Mouse (Mus musculus): ENCODE results near the gene Tmem29. TPM values are rescaled to one million over a fixed set of nuclear protein-coding genes. Genes with fewer than 3 reads are reported as not detected.
"Not testable (repeated sequence)": the region's sequence is repeated elsewhere in the genome, so short reads cannot be mapped to it uniquely, and the experiment has no call there.

Gene Tmem29
- polyA plus RNA-seq (2012; rRNA removed) = 8.1 and 9.3 TPM in 2 replicates

DNA sequence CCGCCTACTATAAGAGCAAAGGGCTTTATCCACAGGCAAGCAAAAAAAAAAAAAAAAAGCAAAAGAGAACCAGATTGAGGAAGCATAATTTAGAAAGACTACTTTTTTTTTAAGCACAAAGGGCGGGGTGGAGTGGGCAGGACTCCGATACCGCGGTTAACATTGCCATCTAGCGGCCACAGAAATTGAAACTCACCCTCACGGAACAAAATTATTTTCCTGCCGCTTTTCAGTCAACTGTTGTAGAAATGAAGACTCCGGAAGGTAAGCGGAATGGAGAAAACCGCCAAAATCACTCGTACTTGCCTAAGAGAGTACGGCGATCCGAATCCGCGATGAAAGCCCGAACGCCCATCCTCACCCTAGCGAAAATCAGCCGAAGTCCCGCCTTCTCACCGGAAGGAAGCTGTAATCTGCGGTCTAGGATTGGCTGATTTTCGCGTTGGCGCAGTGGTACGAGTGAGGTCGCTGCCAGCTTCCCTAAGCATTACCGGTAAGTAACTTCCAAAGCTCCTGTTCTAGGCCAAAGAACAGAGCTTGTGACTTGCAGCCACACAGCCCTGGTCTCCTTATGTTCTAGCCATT lies at the start of gene Tmem29:
Gene Tmem29, minus strand, starts transcription at position 389 of the 585 bp plus-strand sequence.
- DNase-seq (ENCODE audit: low read depth) = peak; percentile 33

DNA sequence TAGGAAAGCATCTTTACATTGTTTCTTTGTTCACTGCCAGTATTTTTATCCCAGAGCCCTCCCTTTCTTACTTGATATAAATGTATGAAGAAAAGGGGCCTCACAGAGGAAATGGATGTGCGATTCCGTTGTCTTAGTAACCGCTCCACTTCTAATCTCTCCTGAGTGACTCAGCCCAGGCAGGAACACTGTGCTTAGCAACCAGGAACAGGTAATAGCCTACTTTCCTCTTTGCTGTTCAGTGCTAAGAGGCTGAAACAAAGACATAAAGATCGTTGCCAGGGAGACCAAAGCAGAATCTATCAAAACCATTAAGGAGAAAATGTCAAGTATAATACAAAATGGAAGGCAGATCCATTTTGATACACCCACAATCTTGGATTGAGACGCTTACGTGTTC lies 49.7 kb upstream of the Tmem29 start:
- no peak for DNase-seq (ENCODE audit: low read depth)

DNA sequence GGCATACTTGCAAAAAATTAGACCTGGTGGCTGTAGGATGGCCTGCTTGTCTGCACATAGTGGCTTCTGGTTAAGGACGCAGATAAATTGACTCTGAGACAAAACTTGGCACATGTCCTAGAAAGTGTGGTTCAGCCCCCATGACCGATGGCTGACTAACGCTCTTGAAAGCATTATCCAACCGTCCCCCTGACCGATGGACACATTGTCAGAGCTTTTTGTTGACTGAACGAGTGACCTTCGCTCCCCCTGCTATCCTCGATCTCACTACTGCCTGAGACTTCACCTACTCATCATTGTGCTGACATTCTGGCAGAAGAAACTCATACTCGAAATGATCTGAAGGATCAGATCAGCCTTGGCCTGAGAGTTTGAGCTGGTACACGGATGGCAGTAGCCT lies 28.9 kb upstream of the Tmem29 start:
- not testable (repeated sequence) for DNase-seq (ENCODE audit: low read depth)

DNA sequence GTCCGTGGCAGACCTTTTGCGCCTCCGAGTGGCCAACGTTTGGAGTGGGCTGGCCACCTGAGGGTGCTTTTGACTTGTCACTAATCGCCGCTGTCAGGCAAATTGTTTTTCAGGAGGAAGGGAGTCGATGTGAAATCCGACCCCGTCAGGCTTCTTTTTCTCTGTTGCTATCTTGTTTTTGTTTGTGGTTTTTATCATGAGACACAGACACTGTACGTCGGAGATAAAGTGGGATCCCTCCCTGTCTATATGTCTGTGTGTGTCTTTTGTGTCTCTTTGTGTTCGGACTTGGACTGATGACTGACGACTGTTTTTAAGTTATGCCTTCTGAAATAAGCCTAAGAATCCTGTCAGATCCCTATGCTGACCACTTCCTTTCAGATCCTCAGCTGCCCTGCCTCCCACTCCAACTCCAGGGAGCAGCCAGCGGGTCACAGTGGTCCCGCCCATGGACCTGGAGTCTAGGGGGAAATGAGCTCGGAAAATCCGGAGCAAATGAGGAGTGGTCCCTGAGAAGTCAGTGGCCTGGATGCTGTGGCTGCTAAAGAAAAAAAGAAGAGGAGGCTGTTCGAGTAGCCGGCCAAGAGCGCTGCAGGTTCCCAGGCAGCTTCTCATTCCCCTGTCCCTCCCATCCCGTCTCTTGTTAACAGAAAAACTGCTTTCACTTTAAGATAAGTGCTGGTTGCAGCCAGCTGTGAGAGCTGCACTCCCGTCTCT lies 27.5 kb upstream of the Tmem29 start:
- DNase-seq (ENCODE audit: low read depth) = not testable (repeated sequence)

DNA sequence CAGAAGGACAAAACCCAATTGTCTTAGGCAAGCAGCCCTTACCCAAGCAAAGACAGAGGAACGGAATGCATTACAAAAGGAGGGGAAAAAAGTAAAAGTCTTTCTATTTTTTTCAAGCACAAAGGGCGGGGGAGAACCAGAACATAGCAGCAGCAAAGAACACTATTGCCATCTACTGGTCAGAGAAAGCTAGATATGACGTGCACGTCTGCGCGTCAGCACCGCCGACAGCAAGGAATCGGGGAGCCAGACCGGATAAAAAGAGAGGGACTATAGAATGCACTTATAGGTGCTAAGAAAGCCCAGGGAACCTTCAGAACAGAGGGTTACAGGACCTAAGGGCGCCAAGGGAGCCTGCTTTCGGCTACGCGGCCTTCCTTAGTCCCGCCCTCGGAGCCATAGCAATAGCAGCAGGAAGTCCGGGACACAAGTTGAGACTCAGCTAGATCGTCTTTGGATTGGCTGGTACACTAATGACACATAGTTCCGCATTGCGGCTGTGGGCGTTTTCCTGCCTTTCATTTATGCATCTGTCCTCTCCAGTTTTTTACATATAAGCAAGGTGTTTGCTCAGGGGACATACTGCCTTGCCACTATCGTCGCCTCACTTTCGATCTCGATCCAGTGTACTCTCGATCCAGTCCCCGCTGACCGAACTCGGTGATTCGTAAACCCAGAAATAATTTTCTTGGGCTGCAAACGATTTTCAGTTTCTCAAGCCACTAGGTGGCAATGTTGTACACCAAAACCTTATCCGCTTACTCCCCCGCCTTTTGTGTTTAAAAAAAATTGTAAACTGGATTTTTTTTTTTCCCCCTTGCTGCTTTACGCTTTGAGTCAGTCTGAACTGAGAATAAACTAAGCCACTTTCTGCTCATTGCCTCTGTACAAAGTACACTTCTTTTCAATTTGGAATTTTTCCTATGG lies 19.2 kb upstream of the Tmem29 start:
- no peak for DNase-seq (ENCODE audit: low read depth)

DNA sequence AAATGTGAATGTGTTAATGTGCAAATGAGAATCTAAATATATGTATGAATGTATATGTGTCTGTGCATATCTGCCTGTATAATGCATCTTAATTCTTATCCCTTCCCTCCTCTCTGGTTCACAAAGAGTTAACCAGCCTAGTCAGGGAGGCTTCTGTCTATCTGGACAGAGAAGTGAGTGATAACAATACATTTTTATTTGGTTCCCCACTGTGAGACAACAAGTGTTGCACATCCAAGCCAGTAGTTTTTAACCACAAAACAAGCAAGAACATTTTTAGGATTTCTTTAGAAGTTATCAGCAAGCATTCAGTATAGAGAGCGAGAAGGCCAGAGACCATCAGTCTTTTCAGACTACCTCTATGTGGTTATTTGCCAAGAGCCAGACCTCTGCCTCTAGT lies 12.5 kb upstream of the Tmem29 start:
- DNase-seq (ENCODE audit: low read depth) = no peak

DNA sequence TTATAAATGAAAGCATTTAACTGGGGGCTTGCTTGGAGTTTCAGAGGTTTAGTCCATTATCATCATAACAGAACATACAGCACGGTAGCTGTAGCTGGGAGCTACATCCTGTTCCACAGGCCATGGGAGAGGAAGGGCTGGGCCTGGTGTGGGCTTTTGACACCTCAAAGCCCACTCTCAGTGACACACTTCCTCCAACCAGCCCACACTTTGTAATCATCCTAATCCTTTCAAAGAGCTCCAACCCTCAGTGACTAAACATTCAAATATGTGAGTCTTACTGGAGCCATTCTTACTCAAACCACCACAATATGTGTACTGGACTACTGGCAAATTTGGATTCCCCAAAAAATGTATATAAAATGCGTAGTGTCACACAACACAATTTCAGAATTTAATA lies 9.3 kb upstream of the Tmem29 start:
- DNase-seq (ENCODE audit: low read depth) = no peak

DNA sequence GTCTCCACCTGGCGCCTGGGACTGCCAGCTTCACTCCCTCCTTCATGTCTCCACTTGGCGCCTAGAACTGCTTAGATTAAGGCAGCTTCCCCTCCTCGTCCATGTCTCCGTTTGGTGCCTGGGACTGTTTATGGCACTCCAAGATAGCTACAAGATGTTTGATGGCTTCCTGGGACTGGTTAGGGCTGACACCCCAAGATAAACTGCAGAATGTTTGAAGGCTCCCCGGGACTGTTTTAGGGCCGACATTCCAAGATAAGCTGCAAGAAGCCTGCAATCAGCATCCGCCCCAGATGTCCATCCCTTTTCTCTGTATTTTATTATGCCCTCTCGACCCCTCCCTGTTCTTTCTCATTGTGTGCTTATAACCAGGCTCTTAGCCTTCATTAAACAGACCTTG lies 7.9 kb upstream of the Tmem29 start:
- DNase-seq (ENCODE audit: low read depth) = not testable (repeated sequence)

DNA sequence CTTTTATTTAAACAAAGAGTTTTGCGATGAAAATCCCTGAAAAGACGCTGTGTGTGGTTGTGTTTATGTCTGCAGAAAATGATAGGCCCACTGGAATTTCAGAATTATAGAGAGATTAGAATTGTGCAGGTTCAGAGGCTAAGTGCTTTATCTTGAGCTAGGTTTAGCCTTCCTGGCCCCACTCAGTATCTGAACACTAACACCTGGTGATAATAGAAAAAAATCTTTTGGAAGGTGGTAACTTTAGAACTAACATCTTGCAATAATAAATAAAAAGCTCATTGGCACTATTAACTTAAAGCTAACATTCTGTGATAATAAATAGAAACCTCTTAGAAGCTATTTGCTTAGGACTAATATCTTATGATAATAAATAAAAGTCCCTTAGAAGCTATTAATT lies 1.2 kb upstream of the Tmem29 start:
- DNase-seq (ENCODE audit: low read depth) = no peak

DNA sequence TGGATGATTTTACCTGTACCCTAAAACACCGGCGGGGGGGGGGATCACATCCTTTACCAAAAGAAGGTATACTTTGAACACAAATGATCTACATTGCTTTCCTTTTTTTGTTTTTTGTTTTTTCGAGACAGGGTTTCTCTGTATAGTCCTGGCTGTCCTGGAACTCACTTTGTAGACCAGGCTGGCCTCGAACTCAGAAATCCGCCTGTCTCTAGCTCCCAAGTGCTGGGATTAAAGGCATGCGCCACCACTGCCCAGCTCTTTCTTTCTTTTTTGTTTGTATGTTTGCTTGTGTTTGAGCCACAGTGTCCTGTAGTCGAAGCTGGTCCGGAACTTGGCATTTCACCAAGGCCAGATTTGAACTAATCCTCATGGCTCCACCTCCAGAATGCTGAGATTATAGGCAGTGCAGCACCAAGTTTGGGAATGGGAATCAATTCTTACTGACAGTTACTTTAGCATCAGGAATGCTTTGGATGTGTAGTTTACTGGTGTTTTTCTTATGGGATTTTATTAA lies 515 bp upstream of the Tmem29 start:
- no peak for DNase-seq (ENCODE audit: low read depth)

DNA sequence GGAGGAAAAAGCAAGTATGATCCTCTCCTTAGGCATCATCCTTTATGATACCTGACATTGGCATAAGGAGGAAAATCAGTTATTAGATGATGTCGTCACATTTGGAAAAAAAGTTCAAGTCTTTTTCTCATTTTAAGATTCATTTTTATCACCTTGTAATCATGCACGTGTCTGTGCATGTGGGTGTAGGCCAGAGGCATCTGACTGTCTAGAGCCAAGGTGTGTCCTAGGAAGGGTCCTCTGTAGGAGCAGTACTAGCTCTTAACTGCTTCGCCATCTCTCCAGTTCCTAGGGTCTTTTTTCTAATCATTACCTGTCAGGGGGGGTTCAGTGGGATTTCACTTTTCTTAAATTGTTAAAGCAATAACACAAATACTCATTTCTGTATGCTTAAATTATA lies 818 bp downstream of the Tmem29 start:
- DNase-seq (ENCODE audit: low read depth) = no peak

DNA sequence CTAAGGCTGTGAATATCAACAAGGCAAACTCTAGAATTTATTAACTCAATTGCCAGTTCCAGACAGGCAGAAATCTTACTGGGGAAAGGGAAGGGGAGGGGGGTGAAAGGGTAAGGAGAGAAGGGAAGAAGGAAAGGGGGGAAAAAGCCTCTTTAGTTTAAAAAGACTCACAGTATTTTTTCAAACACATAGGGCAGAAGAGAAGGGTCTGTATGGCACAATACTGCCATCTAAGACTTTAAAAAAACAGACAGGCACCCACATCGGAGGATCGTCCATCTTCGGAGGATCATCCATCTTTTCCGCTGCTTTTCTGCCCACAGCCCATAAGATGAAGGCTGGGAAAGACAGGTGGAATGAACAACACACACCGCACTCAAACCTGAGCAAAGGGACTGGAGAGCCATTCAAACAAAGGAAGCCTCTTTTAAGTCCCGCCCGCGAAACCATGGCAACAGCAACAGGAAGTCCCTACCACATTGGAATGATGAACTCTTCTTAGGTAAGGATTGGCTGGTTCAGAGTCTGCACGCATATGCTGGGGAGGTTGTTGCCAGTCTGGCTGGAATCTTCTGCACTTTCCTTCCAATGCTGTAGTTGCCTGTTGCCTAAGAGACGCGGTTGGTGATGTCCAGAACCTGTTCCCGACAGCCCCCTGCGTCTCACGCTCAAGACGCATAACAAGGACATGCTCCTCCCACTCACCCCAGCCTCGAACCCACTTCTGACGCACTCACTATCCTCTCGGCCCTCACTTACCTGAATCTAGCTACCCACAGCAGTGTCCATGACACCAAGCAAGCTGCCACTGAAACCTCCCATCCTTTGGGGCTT lies 18.2 kb downstream of the Tmem29 start:
- DNase-seq (ENCODE audit: low read depth) = no peak

DNA sequence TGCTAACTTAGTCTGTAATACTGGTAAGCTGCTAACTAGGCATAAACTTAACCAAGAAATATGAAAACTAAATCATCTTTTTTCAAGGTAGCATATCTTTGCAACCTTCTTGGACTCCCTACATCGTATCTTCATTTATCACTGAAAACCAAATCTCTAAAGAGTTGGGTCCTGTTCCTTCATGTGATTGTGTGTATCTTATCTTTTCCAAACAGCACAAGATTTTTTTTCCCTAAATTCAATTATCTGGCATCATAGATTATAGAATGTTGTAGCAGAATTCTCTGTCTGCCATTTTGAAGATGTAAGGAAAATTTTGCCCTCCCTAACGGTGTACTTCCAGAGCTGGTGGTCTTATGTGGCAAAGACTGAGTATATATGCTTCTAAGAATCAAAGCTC lies 22.6 kb downstream of the Tmem29 start:
- DNase-seq (ENCODE audit: low read depth) = no peak

DNA sequence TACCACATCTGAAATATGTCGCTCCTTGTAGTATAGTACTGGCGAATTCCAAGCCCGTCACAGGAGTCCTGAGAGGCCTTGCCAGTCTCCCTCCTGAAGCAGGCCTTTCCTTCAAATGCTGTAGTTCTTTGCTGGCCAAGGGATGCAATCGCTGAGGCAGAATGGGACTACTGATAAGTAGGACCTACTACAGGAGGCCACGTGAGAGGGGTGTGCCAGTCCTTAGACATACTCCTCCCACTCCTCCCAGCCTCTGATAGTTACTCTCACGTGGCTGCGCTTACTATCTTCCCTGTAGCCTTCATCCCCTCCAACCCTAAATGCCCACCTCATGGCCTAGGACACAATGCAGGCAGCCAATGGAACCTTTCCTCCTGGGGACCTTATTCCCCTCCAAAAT lies 23.6 kb downstream of the Tmem29 start:
- DNase-seq (ENCODE audit: low read depth) = no peak

DNA sequence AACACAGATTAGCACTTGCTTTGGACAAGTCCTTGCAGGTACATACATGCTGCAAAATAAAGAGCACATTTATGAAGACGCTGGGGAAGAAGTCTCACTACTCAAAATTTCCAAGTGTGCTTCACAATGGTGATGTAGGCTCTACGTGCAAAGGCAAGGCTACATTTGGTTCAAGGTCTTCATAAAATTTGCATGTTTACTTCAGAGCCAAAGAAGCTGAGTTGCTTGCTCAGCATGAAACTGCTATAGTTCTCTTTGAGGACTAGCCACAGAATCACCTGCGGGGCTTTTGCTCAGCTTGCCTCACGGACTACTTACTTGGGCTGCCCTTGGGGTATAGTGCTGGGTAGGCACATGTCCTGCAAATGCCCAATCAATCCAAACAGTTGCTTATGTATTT lies 45.4 kb downstream of the Tmem29 start:
- DNase-seq (ENCODE audit: low read depth) = no peak

Other genes with a start within 250 kb of the Tmem29 start
- gene Alas2, start 88.2 kb upstream of the Tmem29 start, polyA plus RNA-seq (2012; rRNA removed) = 14.5 and 37.8 TPM in 2 replicates
- gene Pfkfb1, start 129.1 kb upstream of the Tmem29 start, polyA plus RNA-seq (2012; rRNA removed) = 32.4 and 43.8 TPM in 2 replicates
- 9.7 and 14.3 TPM in 2 replicates for gene Apex2, start 130.7 kb upstream of the Tmem29 start, polyA plus RNA-seq (2012; rRNA removed)
- gene Tro, start 198.4 kb upstream of the Tmem29 start, polyA plus RNA-seq (2012; rRNA removed) = 1.6 and 2.0 TPM in 2 replicates

Measured in gonadal fat pad, adult 2 months (tissue).